In the genomic region with DNA sequence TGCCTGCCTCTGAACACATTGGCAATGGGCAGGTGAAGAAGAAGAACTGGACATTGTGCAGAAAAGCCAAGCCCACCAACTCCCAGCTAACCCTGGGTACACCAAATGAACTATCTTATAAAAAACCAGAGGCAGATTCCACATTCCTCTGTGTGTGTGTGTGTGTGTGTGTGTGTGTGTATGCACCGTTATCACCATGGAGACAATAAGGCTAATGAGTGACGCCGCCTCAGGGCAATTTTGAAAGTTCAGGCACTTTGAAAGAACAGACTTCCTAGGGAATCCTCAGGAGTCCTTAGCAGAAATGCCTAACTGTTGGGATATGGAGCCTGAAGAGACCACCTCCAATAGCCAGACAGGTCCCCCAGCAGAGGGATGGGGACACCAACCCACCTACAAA, we compare ENCODE assay signal across 19 mouse cellular contexts. TPM values are rescaled to one million over a fixed set of nuclear protein-coding genes. Genes with fewer than 3 reads are reported as not detected.
"Had no signal": no experiment of that assay in that cellular context is flagged by ENCODE, and none has a peak within 500 bp of the region (broad histone marks: within the 10 kb centered on the region; RNA-seq: fewer than 3 reads in every experiment).

No protein-coding gene starts in this region.

- H3K9me3 ChIP-seq: liver, embryonic 15.5 days; neural tube, embryonic 12.5 days had no signal

- ATAC-seq: lung, postnatal 0 days had no signal

- H3K27ac ChIP-seq: layer of hippocampus, adult 2 months; liver, embryonic 15.5 days; midbrain, embryonic 12.5 days; neural tube, embryonic 12.5 days had no signal

- DNase-seq: kidney, postnatal 10 days; kidney, postnatal 4 days; left cerebral cortex, postnatal 4 days; lung, adult 2 months; lung, postnatal 4 days; right cerebral cortex, postnatal 14 days; thymus, postnatal 36 days had no signal

- H3K27me3 ChIP-seq: neural tube, embryonic 12.5 days had no signal

- H3K9ac ChIP-seq: liver, embryonic 15.5 days; midbrain, embryonic 12.5 days; neural tube, embryonic 12.5 days had no signal

- H3K4me3 ChIP-seq: layer of hippocampus, adult 2 months; liver, embryonic 15.5 days; megakaryocyte, embryonic 14.5 days; midbrain, embryonic 12.5 days; neural tube, embryonic 12.5 days had no signal

- H3K36me3 ChIP-seq: liver, embryonic 15.5 days; midbrain, embryonic 12.5 days; neural tube, embryonic 12.5 days had no signal

- H3K4me2 ChIP-seq: liver, embryonic 11.5 days; liver, embryonic 15.5 days; midbrain, embryonic 12.5 days; neural tube, embryonic 12.5 days had no signal

RNA-seq across cellular contexts. Expression of a gene that starts 34.0 kb away (rescaled TPM):
- polyA plus RNA-seq: kidney, embryonic 14.5 days; limb, embryonic 14.5 days; liver, embryonic 11.5 days; liver, embryonic 15.5 days; lung, adult 2 months; lung, postnatal 0 days; midbrain, embryonic 12.5 days; neural tube, embryonic 12.5 days; spleen, adult 2 months; stomach, embryonic 16.5 days; thymus, postnatal 0 days had no signal
